Mouse (Mus musculus) brain, embryonic 14.5 days (tissue): ENCODE measurements around the gene S1pr1.

Experiments used
- CTCF ChIP-seq: fragments of 200-500 bp; IDR thresholded peaks from 2 replicates; pipeline ENCODE4 v1.5.1; 2012; ENCODE audit warnings: inconsistent platforms, mild to moderate bottlenecking, moderate library complexity, borderline replicate concordance; ENCODE audit not compliant: insufficient read depth, insufficient read length; ENCODE audit errors: extremely low read depth
- POLR2A ChIP-seq: fragments of 200-500 bp; IDR thresholded peaks from 2 replicates; pipeline ENCODE4 v1.6.1; 2012; ENCODE audit warnings: mild to moderate bottlenecking, inconsistent platforms, borderline replicate concordance; ENCODE audit not compliant: poor library complexity, insufficient read depth, insufficient read length, severe bottlenecking; ENCODE audit errors: extremely low read depth

GRCm38 (mm10) chr3:115682328-115683088, 32.4 kb downstream of the S1pr1 start:
- no peak for TF ChIP-seq POLR2A
- no peak for TF ChIP-seq CTCF
